Mouse (Mus musculus): ENCODE results near the gene Mfsd6. TPM values are rescaled to one million over a fixed set of nuclear protein-coding genes. Genes with fewer than 3 reads are reported as not detected.

The Mfsd6 gene
- polyA plus RNA-seq, 1 experiment, result not detected

DNA sequence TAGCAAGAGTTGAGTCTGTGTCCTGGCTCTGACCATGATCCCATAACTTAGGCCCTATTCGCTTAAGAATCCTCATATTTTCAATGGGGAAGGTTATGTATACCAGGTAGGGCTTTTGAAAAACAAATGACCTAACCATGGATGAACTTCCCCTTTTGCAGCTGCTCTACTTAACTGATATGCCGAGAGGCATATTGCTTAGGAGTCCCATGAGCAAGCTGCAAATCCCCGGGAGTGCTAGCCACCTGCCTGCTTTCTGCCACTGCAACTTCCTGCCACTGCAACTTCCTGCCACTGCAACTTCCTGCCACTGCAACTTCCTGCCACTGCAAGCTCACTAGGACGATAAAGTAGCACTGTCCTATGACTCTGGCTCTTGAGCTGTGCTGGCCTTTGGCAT lies 72.1 kb downstream of the Mfsd6 start:
- TF ChIP-seq GATA1 (IDR thresholded peaks at IDR 0.05; ENCODE audit: low read length) (no peak), TAL1 (IDR thresholded peaks at IDR 0.05; ENCODE audit: low read length) (no peak)
- Histone ChIP-seq H3K4me3 (replicated peaks) (no peak overlapping the region), H3K27me3 (ENCODE audit: control insufficient read depth) (no peaks in the 10 kb centered on the region), H3K36me3 (ENCODE audit: control insufficient read depth) (no peaks in the 10 kb centered on the region), H3K9me3 (ENCODE audit: control insufficient read depth, low read length) (no peaks in the 10 kb centered on the region), H3K4me1 (ENCODE audit: control insufficient read depth) (no peaks in the 10 kb centered on the region)

DNA sequence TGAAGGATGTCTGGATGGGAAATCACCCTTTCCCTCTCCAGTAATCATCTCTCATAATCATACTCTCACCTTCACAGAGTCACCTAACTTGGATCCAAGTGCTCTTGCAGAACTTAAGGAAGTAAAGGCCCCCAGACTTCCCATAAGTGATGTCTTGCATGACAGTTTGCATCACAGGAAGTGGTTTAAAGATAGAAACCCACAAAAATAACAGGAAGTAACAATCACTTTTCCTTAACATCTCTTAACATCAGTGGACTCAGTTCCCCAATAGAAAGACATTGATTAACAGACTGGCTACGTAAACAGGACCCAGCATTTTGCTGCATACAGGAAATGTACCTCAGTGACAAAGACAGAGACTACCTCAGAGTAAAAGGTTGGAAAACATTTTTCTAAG lies 73.9 kb downstream of the Mfsd6 start:
- no peaks in the 10 kb centered on the region for H3K4me1 ChIP-seq (ENCODE audit: control insufficient read depth)
- TF ChIP-seq TAL1 (IDR thresholded peaks at IDR 0.05; ENCODE audit: low read length) (no peak), GATA1 (IDR thresholded peaks at IDR 0.05; ENCODE audit: low read length) (no peak)
- peaks cover 10% of the 10 kb centered on the region for H3K36me3 ChIP-seq (ENCODE audit: control insufficient read depth)
- no peaks in the 10 kb centered on the region for H3K9me3 ChIP-seq (ENCODE audit: control insufficient read depth, low read length)
- no peaks in the 10 kb centered on the region for H3K27me3 ChIP-seq (ENCODE audit: control insufficient read depth)
- no peak overlapping the region for H3K4me3 ChIP-seq (replicated peaks)

- Histone ChIP-seq H3K36me3 (ENCODE audit: control insufficient read depth) (peaks cover 10% of the 10 kb centered on the region), H3K4me3 (replicated peaks) (no peak overlapping the region), H3K27me3 (ENCODE audit: control insufficient read depth) (no peaks in the 10 kb centered on the region), H3K9me3 (ENCODE audit: control insufficient read depth, low read length) (no peaks in the 10 kb centered on the region), H3K4me1 (ENCODE audit: control insufficient read depth) (no peaks in the 10 kb centered on the region)
- TF ChIP-seq GATA1 (IDR thresholded peaks at IDR 0.05; ENCODE audit: low read length) (no peak), TAL1 (IDR thresholded peaks at IDR 0.05; ENCODE audit: low read length) (no peak)
Measured at GRCm38 (mm10) chr1:52652601-52653253, 74.5 kb downstream of the Mfsd6 start.

DNA sequence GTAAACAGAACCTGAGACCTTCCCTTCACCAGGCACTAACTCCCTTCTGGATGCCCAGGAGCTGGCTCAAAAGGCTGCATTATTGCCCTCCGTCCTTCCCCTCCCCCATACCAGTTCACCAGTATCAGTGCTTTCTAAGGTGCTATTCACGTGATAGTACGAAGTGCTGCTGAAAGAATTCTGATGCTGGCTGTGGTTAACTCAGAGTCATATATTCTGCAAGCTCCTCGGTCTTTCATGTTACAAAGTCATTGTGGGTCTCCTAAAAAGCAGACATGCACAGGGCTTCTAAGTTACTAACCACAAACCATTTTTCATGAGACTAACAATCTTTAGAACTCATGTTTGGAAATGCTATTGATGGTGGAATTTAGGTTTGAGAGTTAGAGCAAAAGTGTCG lies 77.2 kb downstream of the Mfsd6 start:
- no peaks in the 10 kb centered on the region for H3K9me3 ChIP-seq (ENCODE audit: control insufficient read depth, low read length)
- no peaks in the 10 kb centered on the region for H3K27me3 ChIP-seq (ENCODE audit: control insufficient read depth)
- TF ChIP-seq GATA1 (IDR thresholded peaks at IDR 0.05; ENCODE audit: low read length) (no peak), TAL1 (IDR thresholded peaks at IDR 0.05; ENCODE audit: low read length) (no peak)
- H3K4me1 ChIP-seq (ENCODE audit: control insufficient read depth), result no peaks in the 10 kb centered on the region
- no peak overlapping the region for H3K4me3 ChIP-seq (replicated peaks)
- H3K36me3 ChIP-seq (ENCODE audit: control insufficient read depth), result peaks cover 10% of the 10 kb centered on the region

DNA sequence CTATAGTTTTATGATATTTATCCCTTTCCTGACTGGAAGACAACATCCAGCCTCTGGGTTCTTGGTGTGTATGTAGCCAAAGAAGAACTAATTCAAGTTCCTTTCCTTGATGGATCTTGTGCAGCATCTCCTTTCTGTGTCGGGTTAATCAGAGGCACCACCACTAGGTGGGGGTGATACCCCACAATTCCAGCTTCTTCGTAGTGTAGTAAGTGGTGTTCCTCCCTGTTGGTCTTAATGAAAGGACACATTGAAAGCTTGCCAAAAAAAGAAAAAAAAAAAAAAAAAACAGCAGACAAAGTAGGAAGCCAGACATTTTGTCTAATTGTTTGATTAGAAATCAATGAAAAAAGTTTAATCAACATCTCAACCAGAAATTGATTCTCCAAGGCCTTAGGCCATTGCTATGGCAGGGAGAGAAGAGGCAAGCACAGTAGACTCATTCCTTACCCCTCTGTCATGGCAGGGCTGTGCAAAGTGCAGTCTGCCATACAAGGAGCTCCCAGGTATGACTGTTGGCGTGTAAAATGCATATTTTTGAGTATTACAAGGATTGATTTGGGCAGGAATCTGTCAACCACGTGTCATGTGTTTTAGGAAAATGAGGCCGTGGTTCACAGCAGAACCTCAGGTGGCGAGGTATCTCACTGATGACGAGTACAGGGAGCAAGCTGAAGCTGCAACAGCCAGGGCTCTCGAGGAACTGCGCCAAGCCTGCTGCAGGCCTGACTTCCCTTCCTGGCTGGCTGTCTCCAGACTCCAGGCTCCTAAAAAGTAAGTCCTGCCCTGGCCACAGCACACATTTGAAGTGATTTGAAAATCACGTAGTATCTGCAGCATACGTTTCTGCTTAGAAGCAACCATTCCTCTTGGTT lies 78.9 kb downstream of the Mfsd6 start:
- Histone ChIP-seq H3K27me3 (ENCODE audit: control insufficient read depth) (no peaks in the 10 kb centered on the region), H3K4me1 (ENCODE audit: control insufficient read depth) (no peaks in the 10 kb centered on the region), H3K4me3 (replicated peaks) (no peak overlapping the region), H3K36me3 (ENCODE audit: control insufficient read depth) (peaks cover 10% of the 10 kb centered on the region), H3K9me3 (ENCODE audit: control insufficient read depth, low read length) (no peaks in the 10 kb centered on the region)
- TF ChIP-seq GATA1 (IDR thresholded peaks at IDR 0.05; ENCODE audit: low read length) (no peak), TAL1 (IDR thresholded peaks at IDR 0.05; ENCODE audit: low read length) (no peak)

DNA sequence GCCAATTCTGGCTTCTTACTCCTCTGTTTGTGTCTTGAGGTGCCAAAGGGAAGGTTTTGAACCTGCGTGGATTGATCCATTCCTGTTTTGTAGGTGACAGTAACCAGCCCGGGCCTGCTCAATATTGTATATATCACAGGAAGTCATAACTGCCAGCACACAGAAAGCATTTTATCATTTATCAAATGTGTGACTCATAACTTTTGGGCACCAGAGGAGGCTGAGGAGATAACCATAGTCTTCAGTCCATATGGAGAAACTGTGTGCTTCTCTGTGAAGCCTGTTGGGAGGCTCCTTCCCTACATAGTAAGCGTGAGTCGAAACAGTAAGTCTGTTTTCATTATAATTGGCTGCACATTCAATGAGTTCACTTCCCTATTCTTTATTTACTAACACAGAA lies 86.5 kb downstream of the Mfsd6 start:
- H3K36me3 ChIP-seq (ENCODE audit: control insufficient read depth), result peaks cover 3% of the 10 kb centered on the region; the same call in 1 of the 2 replicates
- H3K27me3 ChIP-seq (ENCODE audit: control insufficient read depth), result no peaks in the 10 kb centered on the region
- no peak overlapping the region for H3K4me3 ChIP-seq (replicated peaks)
- no peaks in the 10 kb centered on the region for H3K4me1 ChIP-seq (ENCODE audit: control insufficient read depth)
- no peaks in the 10 kb centered on the region for H3K9me3 ChIP-seq (ENCODE audit: control insufficient read depth, low read length)
- TF ChIP-seq GATA1 (IDR thresholded peaks at IDR 0.05; ENCODE audit: low read length), result no peak
- no peak for TF ChIP-seq TAL1 (IDR thresholded peaks at IDR 0.05; ENCODE audit: low read length)

DNA sequence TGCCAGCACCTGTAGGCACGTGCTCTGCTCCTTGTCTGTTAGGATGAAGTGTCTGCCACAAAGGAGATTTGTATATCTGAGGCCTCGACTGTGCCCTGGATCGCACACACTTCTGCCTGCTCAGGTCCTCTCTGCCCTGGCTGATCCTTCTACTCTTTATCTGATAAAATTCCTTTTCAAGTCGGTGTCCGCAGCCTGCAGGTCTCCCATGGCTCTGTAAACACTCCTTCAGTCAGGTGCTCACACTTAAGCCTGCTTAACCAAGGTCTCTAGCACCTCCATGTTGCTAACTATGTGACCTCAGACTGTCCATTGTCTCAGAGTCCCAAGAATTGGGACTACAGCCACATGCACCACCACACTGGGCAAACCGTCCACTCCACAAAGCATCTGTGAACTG lies 87.0 kb downstream of the Mfsd6 start:
- H3K27me3 ChIP-seq (ENCODE audit: control insufficient read depth), result no peaks in the 10 kb centered on the region
- peaks cover 3% of the 10 kb centered on the region; the same call in 1 of the 2 replicates for H3K36me3 ChIP-seq (ENCODE audit: control insufficient read depth)
- no peaks in the 10 kb centered on the region for H3K9me3 ChIP-seq (ENCODE audit: control insufficient read depth, low read length)
- no peak overlapping the region for H3K4me3 ChIP-seq (replicated peaks)
- TF ChIP-seq TAL1 (IDR thresholded peaks at IDR 0.05; ENCODE audit: low read length), result no peak
- TF ChIP-seq GATA1 (IDR thresholded peaks at IDR 0.05; ENCODE audit: low read length), result no peak
- no peaks in the 10 kb centered on the region for H3K4me1 ChIP-seq (ENCODE audit: control insufficient read depth)

DNA sequence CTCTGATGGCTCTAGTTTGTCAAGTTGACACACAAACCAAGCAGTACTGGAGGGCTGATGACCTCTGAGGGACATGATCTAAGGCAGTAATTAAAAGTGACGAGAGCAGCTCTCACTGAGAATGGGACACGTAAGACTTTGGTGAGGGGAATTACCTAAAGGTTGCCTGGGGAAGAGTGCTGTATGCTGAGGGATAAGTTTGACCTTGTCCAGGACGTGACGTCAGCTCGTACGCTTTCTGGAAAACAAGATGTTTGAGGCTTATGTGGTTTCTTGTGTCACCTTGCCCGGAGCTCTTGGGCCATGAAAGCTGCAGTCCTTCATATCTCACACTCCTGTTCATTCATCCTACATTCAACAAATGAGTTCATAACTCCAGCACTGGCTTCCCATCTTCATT lies 88.2 kb downstream of the Mfsd6 start:
- H3K4me1 ChIP-seq (ENCODE audit: control insufficient read depth), result no peaks in the 10 kb centered on the region
- no peak overlapping the region for H3K4me3 ChIP-seq (replicated peaks)
- no peaks in the 10 kb centered on the region for H3K9me3 ChIP-seq (ENCODE audit: control insufficient read depth, low read length)
- H3K36me3 ChIP-seq (ENCODE audit: control insufficient read depth), result peaks cover 3% of the 10 kb centered on the region; the same call in 1 of the 2 replicates
- no peak for TF ChIP-seq TAL1 (IDR thresholded peaks at IDR 0.05; ENCODE audit: low read length)
- TF ChIP-seq GATA1 (IDR thresholded peaks at IDR 0.05; ENCODE audit: low read length), result no peak
- no peaks in the 10 kb centered on the region for H3K27me3 ChIP-seq (ENCODE audit: control insufficient read depth)

DNA sequence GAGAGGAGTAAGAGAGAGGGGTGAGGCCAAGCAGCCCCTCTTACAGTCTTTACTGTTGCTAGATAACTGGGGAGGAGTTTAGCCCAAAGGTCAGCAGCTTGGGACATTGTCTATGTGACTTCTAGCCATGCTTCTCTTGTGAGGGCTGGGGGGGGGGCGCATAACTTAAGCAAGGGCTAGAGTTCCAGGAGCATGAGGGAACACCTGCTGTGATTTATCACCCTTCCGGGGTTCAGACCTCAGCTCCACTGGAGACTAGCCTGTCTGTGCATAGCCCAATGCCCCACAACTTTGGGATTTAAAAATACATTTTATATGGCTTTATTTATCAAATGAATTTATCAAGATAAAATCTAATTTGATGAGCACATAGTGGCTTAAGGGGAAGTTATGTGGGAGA lies 89.2 kb downstream of the Mfsd6 start:
- Histone ChIP-seq H3K4me1 (ENCODE audit: control insufficient read depth) (no peaks in the 10 kb centered on the region), H3K9me3 (ENCODE audit: control insufficient read depth, low read length) (no peaks in the 10 kb centered on the region), H3K27me3 (ENCODE audit: control insufficient read depth) (no peaks in the 10 kb centered on the region), H3K36me3 (ENCODE audit: control insufficient read depth) (peaks cover 3% of the 10 kb centered on the region; the same call in 1 of the 2 replicates), H3K4me3 (replicated peaks) (no peak overlapping the region)
- TF ChIP-seq GATA1 (IDR thresholded peaks at IDR 0.05; ENCODE audit: low read length) (no peak), TAL1 (IDR thresholded peaks at IDR 0.05; ENCODE audit: low read length) (no peak)

All from erythroblast, embryonic 14.5 days (primary cell).